Comparison of ENCODE assay signal across 8 mouse cellular contexts in the genomic region with DNA sequence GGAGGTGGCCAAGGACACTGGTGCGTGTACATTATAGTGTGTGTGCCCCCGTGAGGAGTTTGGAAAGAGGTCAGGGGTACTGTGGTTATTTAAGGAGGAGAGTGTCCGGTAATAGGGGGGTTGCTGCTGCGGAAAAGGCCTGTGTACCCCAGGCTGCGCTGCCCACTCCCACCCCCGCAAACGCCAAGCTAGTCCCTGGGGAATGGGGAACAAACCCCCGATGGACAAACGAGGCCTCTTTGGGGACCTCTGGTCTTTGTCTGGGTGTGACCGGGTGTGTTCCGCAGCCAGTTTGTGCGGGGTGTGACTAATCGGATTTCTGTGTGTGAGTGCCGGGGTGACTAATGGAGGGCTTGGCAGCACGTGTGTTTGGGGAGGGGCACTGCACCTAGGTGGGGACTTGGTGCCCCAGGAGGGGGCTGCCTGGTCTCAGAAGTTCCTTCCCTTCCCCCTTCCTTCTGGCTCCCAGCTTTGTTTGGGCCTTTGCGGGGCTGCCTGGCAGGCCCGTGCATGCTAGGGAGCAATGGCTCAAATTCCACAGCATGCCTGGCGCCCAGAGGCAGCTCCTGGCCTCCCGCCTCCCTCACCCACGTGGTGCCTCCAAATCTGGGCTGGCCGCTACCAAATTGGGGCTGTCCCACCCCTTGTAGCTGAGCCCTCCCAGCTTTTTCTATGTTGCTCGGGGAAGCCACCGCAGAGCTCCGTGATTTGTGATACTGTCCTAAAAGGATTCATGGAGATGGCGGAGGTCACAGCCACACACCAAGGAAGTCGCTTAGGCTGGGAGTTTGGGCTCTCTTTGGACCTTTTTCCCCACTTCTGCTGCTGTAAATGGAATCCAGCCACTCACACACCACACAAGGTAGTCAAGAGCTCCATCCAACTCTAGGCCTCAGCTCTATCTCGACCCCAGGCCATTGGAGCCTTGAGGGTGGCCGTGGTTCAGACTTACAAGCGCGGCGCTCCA. TPM values are rescaled to one million over a fixed set of nuclear protein-coding genes. Genes with fewer than 3 reads are reported as not detected.
DNase-seq lines count a peak whose midpoint lies in the region; ATAC-seq and TF ChIP-seq lines count a peak whose summit lies in the region.

No protein-coding gene starts in this region.

- H3K4me1 ChIP-seq in forebrain, embryonic 10.5 days, result peaks cover 50% of the 10 kb centered on the region
- H3K4me1 ChIP-seq in heart, embryonic 13.5 days, result peaks cover 34% of the 10 kb centered on the region
- peaks cover 16% of the 10 kb centered on the region; the same call in 1 of the 2 replicates for H3K4me1 ChIP-seq in kidney, postnatal 0 days (replicated peaks; ENCODE audit: insufficient read depth, low read length)
- peaks cover 29% of the 10 kb centered on the region for H3K4me1 ChIP-seq in liver, embryonic 12.5 days

- H3K9ac ChIP-seq in heart, embryonic 13.5 days, result peak overlapping the region; percentile 98
- peak overlapping the region; percentile 93 for H3K9ac ChIP-seq in kidney, postnatal 0 days (ENCODE audit: low read depth, low read length)
- peak overlapping the region; percentile 58 for H3K9ac ChIP-seq in liver, embryonic 12.5 days

- H3K36me3 ChIP-seq in forebrain, embryonic 10.5 days (replicated peaks), result no peaks in the 10 kb centered on the region
- no peaks in the 10 kb centered on the region for H3K36me3 ChIP-seq in heart, embryonic 13.5 days
- no peaks in the 10 kb centered on the region for H3K36me3 ChIP-seq in kidney, postnatal 0 days (ENCODE audit: insufficient read depth, low read length)
- no peaks in the 10 kb centered on the region for H3K36me3 ChIP-seq in liver, embryonic 12.5 days

- H3K27me3 ChIP-seq in forebrain, embryonic 10.5 days (ENCODE audit: poor library complexity, severe bottlenecking), result no peaks in the 10 kb centered on the region
- H3K27me3 ChIP-seq in heart, embryonic 13.5 days (replicated peaks), result no peaks in the 10 kb centered on the region
- no peaks in the 10 kb centered on the region for H3K27me3 ChIP-seq in kidney, postnatal 0 days (ENCODE audit: insufficient read depth, low read length)
- peaks cover 84% of the 10 kb centered on the region for H3K27me3 ChIP-seq in liver, embryonic 12.5 days (replicated peaks)

- H3K27ac ChIP-seq in forebrain, embryonic 10.5 days, result peak overlapping the region; percentile 100
- H3K27ac ChIP-seq in heart, embryonic 13.5 days (replicated peaks), result peak overlapping the region; percentile 100
- H3K27ac ChIP-seq in kidney, postnatal 0 days, result peak overlapping the region; percentile 99
- peak overlapping the region; percentile 85 for H3K27ac ChIP-seq in liver, embryonic 12.5 days

- DNase-seq in 416B (ENCODE audit: low read depth), result peak; percentile 87
- DNase-seq in brain, adult 2 months (ENCODE audit: low read depth, low spot score), result peak; percentile 90
- peak; percentile 89 for DNase-seq in forebrain, embryonic 10.5 days (ENCODE audit: extremely low spot score, low spot score)
- peak; percentile 95 for DNase-seq in kidney, postnatal 0 days (ENCODE audit: low spot score)
- DNase-seq in neural tube, embryonic 10.5 days (ENCODE audit: extremely low spot score, low spot score), result peak; percentile 88
- peak; percentile 87 for DNase-seq in urinary bladder, adult 2 months (ENCODE audit: low spot score)

- peak overlapping the region; percentile 76 for H3K4me2 ChIP-seq in heart, embryonic 13.5 days
- H3K4me2 ChIP-seq in kidney, postnatal 0 days (ENCODE audit: low read length), result peak overlapping the region; percentile 84
- H3K4me2 ChIP-seq in liver, embryonic 12.5 days, result peak overlapping the region; percentile 79

- TF ChIP-seq CTCF in kidney, postnatal 0 days (IDR thresholded peaks at IDR 0.05; ENCODE audit: low read depth), result no peak

- H3K4me3 ChIP-seq in forebrain, embryonic 10.5 days, result peak overlapping the region; percentile 100
- peak overlapping the region; percentile 94 for H3K4me3 ChIP-seq in heart, embryonic 13.5 days
- peak overlapping the region; percentile 75 for H3K4me3 ChIP-seq in kidney, postnatal 0 days (replicated peaks; ENCODE audit: low read depth, low read length)
- peak overlapping the region; percentile 63 for H3K4me3 ChIP-seq in liver, embryonic 12.5 days

- no peaks in the 10 kb centered on the region for H3K9me3 ChIP-seq in forebrain, embryonic 10.5 days
- no peaks in the 10 kb centered on the region for H3K9me3 ChIP-seq in heart, embryonic 13.5 days
- no peaks in the 10 kb centered on the region for H3K9me3 ChIP-seq in kidney, postnatal 0 days (replicated peaks; ENCODE audit: low read length)
- no peaks in the 10 kb centered on the region for H3K9me3 ChIP-seq in liver, embryonic 12.5 days (replicated peaks)

- peak; percentile 60; the same call in 1 of the 2 replicates for ATAC-seq in heart, embryonic 13.5 days (ENCODE audit: extremely low read depth, insufficient number of reproducible peaks, low FRiP score, low TSS enrichment)
- ATAC-seq in kidney, postnatal 0 days (replicated peaks; ENCODE audit: low FRiP score, low read depth), result peak; percentile 44
- peak; percentile 19; the same call in 1 of the 2 replicates for ATAC-seq in liver, embryonic 12.5 days

- 6% methylated on average over 31 of the region's 31 CpGs for whole genome bisulfite sequencing in forebrain, embryonic 10.5 days
- WGBS in heart, embryonic 13.5 days, result 7% methylated on average over 31 of the region's 31 CpGs
- WGBS in kidney, postnatal 0 days, result 9% methylated on average over 30 of the region's 31 CpGs
- 15% methylated on average over 31 of the region's 31 CpGs for WGBS in liver, embryonic 12.5 days (ENCODE audit: insufficient replicate concordance)

RNA-seq across cellular contexts. Expression of gene Tnrc18, which starts 5.9 kb away (rescaled TPM):
- polyA plus RNA-seq in forebrain, embryonic 10.5 days (2016; fragmentation: Nextera tagmentation; extraction: Ambion mirVana), result 21.5 and 22.7 TPM in 2 replicates
- 15.9 and 18.6 TPM in 2 replicates for polyA plus RNA-seq in heart, embryonic 13.5 days (2015; fragmentation: Nextera tagmentation; extraction: Ambion mirVana)
- 16.3 and 18.4 TPM in 2 replicates for polyA plus RNA-seq in kidney, postnatal 0 days (2015; fragmentation: Nextera tagmentation; extraction: Ambion mirVana)
- 8.8 and 8.9 TPM in 2 replicates for polyA plus RNA-seq in liver, embryonic 12.5 days (2016; fragmentation: Nextera tagmentation; extraction: Ambion mirVana)
- polyA plus RNA-seq in urinary bladder, adult 2 months (2012; rRNA removed), result 21.4 and 49.1 TPM in 2 replicates

Comparison
In these comparisons a context has a peak if more than half of its experiments do, and no peak if none do; other contexts are left out.
1. Peak in every context shown above with its lines: DNase-seq, ATAC-seq, H3K4me3 ChIP-seq and H3K27ac ChIP-seq.